Mouse (Mus musculus) retina, postnatal 7 days (tissue): ENCODE data around the gene Cyp27b1.

Source experiments
- DNase-seq: peaks from one replicate; pipeline ENCODE4 v3.0.0-alpha.2; 2012; ENCODE audit warnings: low read depth, low spot score

Gene Cyp27b1

DNA sequence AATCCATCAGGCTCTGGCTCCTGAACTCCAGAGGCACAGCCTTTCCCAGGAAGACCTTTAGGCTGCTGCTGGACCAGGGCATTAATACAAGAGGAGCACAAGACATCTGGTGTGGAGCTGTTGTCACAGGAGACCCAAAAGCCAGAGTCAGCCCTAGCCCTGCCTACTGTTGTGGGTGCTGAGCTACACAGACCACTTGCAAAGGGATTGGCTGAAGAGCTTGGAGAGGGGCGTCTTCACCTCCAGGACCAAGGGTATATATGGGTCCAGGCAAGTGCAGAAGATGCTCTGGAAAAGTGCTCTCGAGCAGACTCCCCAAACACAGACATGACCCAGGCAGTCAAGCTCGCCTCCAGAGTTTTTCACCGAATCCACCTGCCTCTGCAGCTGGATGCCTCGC is at the start of gene Cyp27b1:
Cyp27b1 (plus strand) TSS at position 297 of the 400 bp plus-strand sequence.
- no peak for DNase-seq

DNA sequence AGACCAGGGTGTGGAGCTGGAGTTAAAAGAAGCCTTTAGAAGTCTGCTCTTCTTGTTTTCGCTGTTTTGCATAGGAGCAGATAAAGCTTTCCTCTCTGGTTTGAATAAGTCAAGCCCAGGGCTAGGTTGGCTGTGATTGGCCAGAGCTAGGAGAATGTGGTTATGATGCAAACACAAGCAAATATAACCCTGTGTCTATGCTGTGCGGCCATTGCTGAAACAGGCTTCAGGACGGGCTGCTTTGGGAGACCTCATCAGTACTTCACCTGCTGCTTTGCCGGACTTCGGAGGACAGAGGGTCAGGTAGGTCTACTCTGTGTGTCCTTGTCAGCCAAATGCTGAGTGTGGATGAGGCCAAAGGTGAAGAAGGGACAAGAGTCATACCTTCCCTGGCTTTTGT is 47.5 kb upstream of the Cyp27b1 start, which contains the start of gene Avil:
Avil (plus strand) TSS at position 181 of the 400 bp plus-strand sequence.
- DNase-seq, result no peak

DNA sequence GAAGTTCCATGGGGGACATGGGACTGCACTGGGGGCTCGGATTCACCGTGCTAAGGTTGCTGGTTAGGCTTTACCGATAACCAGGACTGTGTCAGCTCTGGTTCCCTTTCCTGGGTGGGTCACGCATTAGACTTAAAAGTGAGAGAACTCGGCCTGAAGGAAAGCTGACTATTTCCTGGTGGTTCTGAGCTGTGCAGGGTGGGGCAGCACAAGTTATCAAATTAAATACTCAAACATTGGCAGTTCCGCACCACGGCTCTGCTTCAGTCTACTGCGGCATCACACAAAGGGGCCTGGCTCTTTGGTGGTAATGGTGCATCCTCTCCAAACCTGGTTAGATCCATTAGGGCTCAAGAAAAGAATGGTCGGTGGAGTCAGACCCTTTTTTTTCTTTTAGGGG is 46.8 kb upstream of the Cyp27b1 start:
- DNase-seq, result no peak

DNA sequence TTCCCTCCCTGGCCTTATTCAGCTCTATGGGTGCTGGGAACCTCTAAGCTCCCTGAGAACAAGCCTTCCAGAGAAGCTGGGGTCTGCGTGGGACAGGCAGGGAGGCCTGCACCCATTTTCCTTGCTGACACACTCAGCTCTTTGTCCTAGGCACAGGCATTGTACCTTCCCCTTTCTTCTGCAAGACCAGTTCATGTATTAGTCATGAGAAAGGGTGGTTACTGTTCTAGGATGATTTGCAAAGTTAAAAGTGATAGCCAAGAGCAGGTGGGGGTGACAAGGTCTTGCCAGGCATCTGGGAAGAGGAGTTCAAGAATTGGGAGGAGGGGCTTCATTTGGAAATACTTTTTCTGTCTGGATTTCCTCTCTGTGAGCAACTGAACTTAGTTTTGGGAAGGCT is 46.0 kb upstream of the Cyp27b1 start:
- no peak for DNase-seq

DNA sequence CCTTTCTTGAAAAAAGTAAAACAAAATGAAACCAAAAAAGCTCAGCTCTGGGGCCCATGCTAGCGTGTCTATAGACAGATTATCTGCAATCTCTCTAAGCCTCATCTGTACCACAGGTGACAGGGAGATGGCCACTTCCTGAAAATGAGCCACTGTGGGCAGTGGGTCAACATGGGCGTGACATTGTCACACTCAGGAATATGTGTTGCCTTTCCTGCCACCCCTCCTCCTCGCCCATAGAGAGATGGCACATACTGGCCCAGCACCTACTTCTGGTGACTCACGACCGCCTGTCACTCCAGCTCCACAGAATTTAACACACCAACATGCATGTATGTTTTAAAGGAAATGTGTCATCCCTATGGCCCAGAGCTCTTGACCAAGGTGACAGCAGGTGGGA is 45.3 kb upstream of the Cyp27b1 start:
- no peak for DNase-seq

DNA sequence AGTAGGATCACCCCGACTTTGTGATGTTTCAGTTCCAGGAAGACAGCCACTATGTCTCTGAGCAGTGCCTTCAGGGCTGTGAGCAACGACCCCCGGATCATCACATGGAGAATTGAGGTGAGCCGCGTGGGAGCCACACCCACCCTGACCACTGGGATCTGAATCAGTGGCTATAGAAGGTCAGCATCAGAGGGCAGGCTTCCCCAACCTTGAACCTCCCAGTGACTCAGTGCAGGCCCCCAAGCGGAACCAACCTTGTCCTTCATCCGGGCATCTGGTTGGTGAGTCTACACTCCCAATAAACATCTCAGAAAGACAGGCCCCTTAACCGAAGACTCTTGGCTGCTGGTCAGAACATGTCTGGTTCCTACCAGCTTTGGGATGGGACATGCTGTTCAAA is 44.7 kb upstream of the Cyp27b1 start:
- DNase-seq, result no peak

DNA sequence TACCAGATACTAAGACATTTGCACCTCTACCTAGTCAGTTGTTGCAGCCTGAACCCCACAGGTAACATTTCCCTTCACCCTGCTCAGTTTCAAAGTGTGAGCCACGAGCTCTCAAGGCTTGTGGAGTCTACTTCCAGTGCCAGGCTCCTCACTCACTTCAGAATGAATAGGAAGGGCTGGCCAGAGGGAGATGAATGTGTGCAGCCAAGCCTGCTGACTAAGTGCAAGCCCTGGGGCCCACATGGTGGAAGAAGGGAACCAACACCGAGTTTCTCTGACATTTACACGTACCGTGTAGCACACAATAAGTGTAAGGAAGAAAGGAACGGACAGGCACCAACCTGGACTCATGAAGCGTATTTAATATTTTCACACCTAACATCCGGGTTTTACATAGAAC is 44.2 kb upstream of the Cyp27b1 start:
- DNase-seq, result no peak

DNA sequence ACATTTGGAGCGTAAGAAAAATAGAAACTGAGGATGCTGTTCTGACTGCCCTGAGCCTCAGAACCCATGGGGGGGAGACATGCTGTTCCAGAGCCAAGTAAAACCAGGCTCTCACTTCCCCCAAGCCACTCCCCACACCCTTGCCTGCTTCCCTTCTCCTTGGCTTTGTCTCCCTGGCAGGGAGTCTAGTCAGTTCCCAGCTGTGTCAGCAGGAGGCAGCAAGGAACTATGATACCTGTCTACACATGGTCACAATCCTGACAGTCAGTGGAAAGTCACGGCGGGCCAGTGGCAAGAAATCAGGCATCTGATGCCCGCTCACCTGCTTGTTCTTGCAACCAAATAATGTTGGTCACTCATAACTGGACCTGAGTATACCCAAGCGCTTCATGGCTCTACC is 31.6 kb upstream of the Cyp27b1 start:
- no peak for DNase-seq

DNA sequence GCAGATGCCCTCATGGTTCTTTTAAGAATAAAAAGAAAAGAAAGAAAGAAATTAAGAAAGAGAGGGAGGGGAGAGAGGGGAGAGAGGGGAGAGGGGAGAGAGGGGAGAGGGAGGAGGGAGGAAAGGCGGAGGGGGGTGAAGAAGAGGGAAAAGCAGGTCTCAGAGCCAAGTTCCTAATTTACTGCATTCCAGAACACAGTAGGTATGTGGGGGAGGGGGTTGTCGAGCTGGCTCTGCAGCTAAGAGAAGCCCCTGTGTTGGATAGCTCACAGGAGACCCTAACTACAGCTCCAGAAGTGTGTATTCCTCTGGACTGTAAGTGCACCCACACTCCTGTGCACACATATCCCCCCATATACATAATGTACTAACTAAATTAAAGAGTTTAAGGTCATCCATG is 31.0 kb upstream of the Cyp27b1 start:
- DNase-seq, result no peak

DNA sequence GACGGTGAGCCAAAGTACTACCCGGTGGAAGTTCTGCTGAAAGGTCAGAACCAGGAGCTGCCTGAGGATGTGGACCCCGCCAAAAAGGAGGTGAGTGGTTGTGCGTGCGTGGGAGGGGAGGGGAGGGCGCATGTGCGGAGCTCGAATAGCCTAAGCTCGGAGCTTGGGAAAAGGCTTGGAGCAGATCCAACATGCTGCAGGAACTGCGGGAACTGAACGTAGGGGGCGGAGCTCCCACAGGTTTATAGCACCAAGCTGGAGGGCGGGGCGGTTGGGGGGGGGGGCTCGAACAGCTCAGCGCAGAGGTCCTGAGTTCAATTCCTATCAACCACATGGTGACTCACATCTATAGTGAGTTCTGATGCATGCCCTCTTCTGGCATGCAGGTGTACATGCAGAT is 29.6 kb upstream of the Cyp27b1 start:
- no peak for DNase-seq

DNA sequence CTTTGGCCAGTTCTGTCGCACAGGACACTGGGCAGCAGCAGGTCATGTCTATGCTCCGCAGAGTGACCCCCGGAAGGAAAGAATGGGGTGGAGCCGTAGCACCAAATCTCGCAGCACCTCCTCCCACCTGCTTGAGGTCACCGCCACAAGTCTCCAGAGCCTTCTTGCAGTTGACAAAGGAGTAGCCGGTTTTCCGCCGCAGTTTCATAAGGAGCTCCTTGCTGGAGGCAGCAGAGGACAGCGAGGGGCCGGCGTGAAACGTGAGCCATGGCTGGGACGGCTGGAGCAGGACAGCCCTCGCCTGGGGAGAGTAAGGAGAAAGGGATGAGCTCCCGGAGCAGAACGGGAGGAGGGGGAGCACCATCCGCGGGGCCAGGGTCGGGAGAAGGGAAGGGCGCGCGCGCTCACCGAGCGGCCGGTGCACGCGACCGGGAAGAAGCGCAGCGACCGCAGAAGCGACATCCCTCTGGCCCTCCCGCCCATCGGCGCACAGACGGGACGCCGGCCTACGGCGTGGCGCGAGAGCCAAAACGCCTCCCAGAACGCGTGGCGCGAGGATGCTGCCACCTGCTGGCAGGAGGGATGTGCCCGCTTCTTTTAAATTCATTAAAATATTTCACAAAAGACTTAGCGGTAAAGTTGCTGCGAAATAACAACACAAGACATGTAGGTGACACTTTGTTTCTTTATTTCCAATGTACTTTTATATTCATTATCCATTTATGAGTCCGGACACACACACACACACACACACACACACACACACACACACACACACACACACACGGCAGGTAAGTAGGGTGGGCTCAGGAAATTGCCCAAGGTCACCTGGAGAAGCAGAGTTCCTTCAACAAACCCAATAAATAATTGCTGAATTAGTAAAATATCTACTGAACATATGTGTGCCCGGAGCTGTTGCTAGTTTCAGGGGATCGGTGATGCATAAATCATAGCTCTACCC is 17.4 kb upstream of the Cyp27b1 start, which contains the start of gene Tsfm:
Tsfm (minus strand) TSS at position 505 of the 961 bp plus-strand sequence.
- DNase-seq, result peak; percentile 88

DNA sequence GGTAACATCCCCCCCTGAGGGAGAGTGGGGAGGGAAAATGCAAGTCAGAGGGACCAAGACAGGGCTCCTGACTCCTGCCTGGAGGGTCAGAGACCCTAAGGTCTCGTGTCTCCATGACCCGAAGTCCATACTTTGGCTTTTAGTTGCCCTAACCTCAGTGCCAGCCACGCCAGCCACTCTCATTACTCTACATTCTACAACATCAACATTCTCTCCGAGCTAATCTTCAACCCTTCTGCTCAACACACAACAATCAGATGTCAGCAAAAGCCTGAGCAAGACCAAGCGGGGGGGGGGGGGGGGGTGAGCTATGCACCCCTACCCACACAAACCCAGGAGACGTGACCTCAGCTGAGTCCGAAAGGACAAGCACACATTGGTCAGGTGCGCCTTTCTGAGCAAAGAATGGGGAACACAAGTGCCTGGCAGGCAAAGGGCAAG is 14.7 kb upstream of the Cyp27b1 start:
- no peak for DNase-seq

DNA sequence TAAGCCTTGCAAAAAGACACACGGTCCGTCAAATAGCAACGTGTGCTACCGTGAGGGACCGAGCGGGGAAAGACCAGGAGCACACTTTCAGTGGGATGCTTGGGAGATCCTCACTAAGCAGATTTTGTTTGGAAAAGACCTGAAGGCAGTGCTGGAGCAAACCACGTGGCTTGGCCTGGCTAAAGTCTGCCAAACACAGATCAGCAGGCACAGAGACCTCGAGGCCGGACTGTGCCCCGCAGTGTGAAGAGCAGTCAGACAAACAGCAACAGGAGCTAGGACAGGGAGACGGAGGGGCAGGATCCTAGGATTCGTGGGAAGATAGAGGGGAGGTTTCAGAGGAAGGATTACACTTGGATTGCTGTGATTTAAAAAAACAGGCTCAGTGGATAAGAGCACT is 11.8 kb upstream of the Cyp27b1 start:
- DNase-seq, result no peak

DNA sequence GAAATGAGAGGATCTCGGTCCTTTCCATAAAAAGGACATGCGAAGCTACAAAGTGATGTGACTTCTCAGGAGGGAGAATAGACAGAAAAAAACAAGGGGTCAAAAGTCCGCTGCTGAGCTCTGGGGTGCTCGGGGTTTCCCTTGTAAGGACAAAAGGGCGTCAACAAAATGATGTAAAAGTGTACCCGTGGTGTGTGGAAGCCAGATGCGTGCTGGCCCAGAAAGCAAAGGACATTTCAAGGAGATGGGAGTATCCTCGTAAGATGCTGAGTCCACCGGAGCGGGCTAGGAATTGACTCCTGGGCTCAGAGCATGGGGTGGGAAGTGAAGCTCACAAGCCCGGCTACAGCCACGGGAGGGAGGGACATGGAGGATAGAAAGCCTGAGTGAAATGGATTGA is 10.4 kb upstream of the Cyp27b1 start:
- no peak for DNase-seq

DNA sequence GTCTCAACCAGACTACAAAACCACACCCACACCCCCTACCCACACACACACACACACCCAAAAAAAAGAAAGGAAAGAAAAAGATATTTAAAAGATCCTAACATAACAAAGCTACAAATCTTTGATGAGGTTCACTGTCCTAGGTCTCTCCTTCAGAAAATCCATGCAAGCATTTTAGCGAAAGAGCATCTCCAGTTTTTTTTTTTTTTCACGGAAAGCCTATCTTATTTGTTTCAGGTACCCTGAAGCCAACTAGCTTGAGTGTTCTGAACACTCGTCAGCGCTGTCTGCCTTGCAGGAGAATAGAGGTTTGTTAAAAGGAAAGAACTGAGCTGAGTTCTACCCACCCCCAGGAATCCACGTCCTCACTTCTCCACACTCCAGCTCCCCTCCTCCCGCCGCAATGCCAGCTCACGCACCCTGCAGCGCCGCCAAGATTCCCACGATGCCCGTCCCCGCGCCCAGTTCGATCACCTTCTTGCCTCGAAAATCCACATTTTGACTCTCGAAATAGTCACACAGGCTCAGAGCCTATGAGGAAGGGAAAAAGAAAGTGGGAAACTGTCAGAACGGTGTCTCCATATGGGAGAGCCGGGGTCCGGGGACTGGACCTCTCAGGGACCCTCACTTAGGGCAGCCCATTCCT is 7.4 kb upstream of the Cyp27b1 start:
- no peak for DNase-seq

DNA sequence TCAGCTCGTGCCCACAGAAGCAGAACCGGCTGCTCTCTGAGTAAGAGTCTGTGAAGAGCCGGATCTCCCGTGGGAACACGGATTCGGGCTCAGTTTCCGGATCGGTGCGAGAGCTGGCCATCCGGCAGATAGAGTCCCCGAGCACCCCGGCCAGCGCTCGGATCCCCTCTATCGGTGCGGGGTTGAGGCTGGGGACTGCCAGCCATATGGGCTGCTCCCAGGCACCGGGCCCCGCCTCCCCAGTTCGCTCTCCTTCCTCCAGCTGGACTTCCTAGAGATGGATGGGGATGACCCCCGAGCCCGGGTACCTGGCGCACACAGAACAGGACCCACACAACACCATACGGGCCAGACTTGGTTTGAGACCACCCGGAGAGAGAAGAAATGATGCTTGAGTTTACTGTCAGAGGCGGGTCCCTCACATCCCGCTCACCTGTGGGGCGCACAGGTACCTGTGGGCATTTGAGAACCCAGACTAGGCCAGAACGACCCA is 6.7 kb upstream of the Cyp27b1 start, which contains the start of the genes Mettl1 and Eef1akmt3:
Mettl1 (plus strand) TSS at position 141 of the 493 bp plus-strand sequence.
Eef1akmt3 (minus strand) TSS at position 240 of the 493 bp plus-strand sequence.
- DNase-seq, result no peak

DNA sequence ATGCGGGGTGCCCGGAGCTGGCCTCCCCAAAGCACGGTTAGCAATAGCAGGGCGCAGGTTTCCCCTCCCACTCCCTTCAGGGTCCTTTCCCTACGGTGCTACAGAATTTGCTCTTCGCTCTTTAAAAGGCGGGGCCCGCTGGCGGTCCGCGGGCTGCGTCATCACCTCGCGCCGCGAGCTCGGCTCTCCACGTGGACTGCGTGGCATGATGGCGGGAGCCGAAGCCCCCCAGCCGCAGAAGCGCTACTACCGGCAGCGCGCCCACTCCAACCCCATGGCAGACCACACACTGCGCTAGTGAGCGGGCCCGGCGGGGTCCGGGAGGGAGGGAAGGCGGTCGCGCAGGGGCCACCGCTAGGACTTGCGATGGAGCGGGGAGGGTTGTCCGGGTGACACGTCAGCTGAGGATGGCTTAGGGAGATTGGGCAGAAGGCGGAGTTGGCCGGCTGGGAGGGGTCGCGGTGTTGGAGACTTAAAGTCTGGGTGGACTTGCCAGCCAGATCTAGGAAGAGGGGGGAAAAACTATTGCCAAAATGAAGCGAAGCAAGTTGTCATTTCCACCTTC is 6.2 kb upstream of the Cyp27b1 start:
- DNase-seq, result peak; percentile 84

DNA sequence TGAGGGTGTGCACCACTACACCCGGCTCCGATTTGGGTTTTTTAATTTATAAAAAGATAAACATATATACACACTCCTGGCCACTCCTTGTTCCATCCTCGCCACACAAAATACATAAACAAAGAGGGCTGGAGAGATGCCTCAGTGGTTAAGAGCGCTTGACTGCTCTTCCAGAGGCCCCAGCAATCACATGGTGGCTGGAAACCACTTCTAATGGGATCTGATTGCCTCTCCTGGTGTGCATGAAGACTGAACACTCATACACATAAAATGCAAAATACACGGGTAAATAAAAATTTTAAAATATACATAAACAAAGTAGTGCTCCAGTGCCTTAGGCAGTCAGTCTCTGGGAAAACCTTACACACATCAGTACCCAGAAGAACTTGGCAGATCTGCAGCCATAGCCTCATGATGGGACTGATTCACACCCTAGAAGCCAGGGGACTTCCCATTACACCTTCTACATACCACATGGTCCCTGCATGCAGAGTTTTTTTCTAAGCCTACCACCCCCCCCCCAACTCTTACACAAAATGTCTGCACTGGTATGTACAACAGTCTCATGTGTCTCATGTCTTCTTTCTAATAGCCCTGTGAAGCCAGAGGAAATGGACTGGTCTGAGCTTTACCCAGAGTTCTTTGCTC is 5.5 kb upstream of the Cyp27b1 start:
- DNase-seq, result no peak

DNA sequence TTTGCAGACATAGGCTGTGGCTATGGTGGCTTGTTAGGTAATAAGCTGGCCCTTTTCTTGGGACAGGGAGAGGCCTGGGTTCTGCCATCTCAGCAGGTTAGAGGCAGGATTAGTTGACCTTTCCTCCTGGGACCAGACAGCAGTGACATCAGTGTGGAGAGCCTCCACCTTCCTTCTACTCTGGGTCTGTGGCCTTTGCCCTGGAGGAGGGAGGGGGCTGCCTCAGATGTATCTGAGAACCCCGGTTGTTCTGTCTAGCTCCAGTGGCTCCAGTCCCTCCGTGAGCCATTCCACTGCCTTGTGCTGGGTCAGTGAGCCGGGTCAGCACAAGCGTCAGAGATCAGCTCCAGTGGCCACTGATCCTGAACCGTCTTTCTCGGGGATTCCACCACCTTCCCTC is 4.9 kb upstream of the Cyp27b1 start:
- DNase-seq, result no peak

DNA sequence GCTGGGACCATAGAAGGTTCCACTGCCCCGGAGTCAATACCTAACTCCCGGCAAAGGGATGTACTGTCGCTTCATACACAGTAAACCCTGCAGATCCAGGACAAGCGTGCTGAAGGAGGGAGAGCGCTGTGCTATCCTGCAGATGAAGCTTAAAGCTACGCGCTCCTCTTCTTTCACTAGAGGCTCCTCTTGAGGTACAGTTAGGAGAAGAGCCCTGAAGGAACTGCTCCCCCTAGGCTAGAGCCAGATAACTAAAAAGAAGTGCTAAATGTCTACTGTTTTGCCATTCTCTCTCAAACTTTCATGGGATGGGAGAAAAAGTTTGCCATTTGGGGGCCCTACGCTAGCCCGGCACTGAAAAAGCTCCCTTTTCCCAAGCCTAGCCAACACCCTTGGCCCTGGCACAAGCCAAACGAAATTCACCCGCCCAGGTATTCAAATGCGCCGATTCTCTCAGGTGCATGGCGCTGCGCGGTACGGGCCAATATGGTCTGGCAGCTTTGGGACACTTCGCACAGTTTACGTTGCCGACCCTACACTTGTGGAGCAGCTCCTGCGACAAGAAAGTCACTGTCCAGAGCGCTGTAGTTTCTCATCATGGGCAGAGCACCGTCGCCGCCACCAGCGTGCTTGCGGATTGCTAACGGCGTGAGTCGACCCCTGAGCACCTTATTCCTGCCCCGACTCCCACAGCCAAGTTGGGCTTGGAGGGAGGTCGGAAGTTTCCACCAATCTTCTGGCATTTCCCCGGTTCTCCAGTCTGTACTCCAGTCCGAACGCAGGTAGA is 751 bp downstream of the Cyp27b1 start:
- DNase-seq, result no peak
